Mouse (Mus musculus): ENCODE data around the gene Stpg2.
"Not testable (repeated sequence)": the region's sequence is repeated elsewhere in the genome, so short reads cannot be mapped to it uniquely, and the experiment has no call there.

The Stpg2 gene

DNA sequence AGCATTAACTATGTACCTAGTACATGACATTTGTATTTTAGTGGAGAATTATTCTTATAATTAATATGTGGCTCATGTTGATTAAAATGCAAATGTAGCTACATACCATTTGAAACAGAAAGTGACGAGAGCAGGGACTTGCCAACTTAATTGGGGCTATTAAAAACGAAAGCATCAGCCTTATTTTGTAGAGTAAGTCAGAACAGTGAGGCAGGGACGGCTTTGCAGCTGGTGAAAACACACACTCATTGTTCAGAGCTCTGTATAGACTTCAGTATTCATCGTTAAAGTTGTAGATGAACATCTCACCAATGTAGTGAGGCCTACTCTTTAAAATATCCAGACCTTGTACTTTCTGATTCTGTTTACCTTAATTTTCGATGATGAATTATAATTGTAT, 213.6 kb downstream of the Stpg2 start:
- no peak for DNase-seq (ENCODE audit: low spot score in 2 of 2)

DNA sequence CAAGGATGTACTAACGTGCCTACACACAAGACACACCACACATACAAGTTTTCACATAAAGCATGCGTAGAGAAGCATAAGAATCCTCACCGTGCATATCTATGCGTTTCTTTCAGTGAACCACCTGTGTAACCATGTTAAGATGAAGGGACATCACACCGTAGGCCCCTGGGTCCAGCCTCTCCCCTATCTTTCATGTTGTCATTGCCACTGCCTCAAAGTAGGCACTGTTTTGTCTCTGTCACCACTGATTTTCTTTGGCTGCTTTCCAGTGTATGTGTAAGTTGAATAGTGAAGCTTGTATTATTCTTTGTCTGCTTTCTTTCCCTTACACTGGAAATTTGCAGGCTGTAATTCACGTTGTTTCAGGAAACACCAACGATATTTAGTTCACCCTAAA, 236.7 kb downstream of the Stpg2 start:
- no peak for DNase-seq (ENCODE audit: low spot score in 2 of 2)

DNA sequence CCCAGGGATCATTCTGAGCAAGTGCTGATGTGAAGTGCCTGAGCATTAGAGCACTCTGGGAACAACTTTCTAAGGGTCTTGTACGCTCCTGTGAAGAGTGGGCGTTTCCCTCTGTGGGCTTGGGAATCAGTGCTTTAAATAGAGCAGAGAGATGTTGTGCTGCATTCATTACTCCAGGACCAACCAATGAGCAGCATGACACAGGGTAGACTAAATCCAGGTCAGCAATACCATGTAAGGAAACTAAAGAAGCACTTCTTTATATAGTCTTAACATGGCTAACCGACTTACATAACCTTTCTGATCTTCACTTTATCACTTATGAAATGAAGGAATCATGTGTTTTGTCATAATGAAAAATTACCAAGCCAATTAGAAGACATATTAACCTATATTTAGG, 290.4 kb downstream of the Stpg2 start:
- no peak for DNase-seq (ENCODE audit: low spot score in 2 of 2)

DNA sequence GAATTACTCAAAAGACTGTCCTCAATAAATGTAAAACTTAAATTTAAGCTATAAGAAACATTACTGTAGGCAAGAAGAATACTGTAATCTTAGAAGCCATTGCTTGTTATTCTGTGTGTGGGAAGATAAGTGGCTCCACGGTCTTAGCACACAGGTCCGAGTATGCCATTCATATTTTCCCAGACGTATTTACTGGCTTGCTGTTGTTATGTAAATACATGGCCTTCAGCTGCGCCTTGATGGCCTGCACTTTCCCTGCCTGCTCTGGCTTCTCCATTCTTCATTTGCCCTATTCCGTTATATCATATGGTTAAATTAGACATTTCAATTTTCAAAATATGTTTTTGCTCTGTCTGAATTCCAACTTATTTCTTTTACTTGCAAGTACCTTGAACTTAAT, 296.7 kb downstream of the Stpg2 start:
- DNase-seq (ENCODE audit: low spot score in 2 of 2): no peak

DNA sequence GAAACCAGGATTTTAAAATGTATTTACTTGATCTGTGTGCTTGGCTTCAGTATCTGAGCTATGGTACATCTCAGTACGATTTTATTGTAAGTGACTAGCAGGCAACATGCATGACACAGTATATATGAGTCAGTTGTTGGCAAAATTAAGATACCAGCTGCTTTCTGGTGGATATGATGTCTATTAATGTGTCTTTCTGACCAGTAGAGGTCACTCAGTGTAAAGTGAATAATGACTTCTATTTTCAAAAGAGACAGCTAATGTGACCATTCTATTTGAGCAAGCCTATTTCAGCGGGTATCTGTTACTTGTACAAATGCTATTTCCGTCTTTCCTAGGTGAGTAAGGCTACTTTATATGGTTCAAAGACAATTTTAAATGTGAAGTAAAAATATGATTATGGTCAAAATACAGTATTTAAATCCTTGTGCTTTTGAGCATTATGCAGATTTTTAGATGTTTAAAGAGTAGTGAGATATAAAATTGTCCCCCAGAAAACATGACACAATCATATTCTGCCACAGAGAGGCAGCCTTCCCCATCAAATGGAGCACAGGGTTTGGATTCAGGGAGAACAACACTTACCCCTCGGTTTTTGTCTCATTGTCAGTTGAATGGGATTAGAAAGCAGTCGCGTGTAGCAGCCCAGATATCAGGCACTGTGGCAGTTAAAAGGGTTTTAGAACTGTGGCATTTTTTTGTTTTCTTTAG, 303.9 kb downstream of the Stpg2 start:
- no peak for DNase-seq (ENCODE audit: low spot score in 2 of 2)

DNA sequence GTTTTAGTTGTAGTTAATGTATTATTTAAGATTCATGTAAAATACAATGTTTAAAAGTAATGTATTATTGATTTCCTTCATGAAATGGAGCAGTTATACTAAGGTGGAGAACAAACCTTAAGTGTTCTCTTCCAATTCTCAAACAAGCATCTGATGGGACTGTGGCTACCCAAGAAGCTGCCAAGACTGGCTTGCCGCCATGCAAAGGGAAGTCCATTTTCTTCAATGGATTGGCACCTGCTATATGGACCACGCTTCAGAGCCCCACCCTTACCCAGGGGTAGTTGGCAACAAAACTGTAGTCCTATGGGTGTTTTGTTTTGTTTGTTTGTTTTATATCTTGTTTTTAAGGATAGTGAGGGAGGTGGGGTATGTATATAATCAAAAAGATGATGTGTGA, 373.0 kb downstream of the Stpg2 start:
- no peak for DNase-seq (ENCODE audit: low spot score in 2 of 2)

DNA sequence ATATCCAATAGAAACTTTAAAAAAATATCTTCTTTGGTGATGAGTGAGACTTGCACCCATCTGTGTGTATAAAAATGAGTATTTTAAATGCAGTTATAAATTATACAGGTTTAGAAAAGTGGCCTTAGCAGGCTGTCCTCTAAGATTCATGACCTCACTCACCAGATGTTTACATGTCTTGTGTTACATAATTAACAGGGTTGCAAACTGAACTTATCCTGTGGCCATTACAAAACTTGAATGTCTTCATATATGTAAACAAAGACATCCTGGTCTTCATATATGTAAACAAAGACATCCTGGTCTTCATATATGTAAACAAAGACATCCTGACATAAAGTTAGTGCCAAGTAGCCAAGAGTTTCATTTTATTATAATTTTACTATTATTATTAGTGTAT, 375.8 kb downstream of the Stpg2 start:
- DNase-seq (ENCODE audit: low spot score in 2 of 2): no peak

DNA sequence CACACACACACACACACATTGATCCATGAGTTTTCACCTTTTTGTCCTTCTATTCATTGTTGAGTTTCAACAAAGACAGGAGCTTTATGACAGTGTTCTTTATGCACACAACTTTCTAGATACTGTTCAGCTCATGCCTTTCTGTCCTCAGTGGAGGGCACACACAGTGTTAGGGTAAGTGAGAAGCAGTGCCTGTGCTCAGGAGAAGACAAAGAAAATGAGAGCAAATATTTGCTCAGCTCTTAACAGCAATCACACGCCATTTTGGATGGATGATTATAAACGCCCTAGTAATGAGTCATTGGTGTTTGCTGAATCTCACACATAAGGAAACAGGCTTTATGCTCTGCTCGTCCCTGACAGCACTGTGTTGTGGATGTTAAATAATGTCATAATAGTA, 394.0 kb downstream of the Stpg2 start:
- DNase-seq (ENCODE audit: low spot score in 2 of 2): no peak

DNA sequence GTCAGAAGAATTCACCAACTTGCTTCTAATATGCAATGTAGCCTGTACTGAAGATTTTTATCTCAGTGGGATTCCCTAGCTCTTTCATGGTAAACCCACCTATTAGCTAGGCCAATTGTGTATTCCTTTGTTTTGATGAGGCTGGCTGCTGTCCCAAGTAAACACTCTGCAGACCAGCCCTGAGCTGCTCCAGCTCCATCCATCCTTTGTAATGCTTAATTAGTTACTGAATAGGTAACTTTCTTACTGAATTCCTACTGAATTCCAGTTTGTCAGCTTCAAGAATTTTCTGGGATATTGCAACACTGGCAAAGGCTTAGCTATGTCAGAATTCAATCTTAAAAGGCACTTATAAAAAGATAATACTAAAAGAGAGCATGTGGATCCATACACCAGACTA, 402.8 kb downstream of the Stpg2 start:
- DNase-seq (ENCODE audit: low spot score in 2 of 2): not testable (repeated sequence)

DNA sequence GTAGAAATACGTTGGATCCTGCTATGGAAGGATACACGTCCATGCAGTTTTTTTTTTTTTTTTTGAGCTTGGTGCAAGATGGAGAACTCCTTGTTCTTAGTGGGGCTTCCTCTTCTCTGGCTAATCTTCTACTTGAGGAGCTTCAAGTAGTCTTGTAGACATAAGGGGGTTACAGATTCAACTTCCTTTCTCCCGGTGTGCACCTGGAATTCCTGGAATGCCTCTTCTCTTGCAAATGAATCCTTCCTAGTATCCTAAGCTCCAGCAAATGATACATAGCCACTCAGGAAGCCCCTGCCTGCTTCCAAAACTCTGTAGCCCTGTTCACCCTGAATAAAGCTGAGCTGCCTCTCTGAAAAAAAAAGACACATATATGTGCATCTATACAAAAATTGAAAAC, 409.1 kb downstream of the Stpg2 start:
- no peak for DNase-seq (ENCODE audit: low spot score in 2 of 2)

DNA sequence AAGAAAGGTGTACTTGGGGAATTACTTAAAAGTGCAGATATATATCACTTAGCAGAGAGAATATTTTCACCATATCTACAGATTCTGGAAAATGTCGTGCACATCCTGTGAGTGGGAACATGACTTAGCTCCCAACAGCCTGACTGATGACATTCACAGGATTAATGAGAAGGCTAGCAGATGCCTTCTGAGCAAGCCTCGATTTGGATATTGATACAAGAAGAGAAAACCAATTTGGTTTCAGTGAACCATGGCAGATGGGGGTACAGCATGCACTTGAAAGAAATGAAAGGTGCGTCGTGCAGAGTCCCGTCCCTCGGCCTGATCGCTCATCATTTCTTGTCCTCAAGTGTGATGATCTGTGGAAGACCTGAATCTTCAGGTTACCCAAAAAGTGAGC, 410.3 kb downstream of the Stpg2 start:
- no peak for DNase-seq (ENCODE audit: low spot score in 2 of 2)

DNA sequence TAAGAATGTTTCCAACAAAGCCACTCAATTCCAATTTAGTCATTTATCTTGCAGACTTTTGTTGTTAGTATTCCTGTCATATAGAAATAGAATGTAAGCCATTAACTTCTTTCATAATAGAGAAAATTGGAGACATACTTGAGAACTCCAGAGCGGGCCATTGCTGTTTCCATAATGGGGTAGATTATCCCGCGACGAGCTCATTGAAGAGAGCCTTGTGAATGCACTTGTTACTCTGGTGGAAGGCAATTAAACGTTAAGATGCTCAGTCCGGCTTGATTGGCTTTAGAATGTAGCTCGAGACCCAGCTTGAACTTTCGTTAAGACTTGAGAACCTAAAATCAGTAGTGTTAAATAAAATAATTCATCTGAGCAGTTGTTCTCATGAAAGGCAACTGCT, 432.4 kb downstream of the Stpg2 start:
- DNase-seq (ENCODE audit: low spot score in 2 of 2): no peak

DNA sequence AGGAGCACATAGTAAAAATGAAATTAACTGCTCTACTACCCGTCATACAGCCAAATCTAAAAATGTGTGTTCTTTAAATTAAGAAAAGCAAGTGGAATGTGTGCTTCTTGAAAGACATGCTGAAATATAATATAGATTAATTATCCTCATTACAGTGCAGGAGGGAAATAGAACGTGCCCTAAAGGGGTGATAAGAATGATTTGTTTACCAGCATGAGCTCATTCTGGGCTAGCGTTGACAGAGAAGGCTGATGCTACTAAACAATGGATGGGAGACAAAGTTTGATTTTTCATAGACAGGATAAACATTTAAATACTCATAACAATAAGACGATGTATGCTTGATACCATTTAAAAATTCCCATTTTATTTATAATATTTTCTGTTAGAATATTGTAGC, 446.0 kb downstream of the Stpg2 start:
- DNase-seq (ENCODE audit: low spot score in 2 of 2): no peak

DNA sequence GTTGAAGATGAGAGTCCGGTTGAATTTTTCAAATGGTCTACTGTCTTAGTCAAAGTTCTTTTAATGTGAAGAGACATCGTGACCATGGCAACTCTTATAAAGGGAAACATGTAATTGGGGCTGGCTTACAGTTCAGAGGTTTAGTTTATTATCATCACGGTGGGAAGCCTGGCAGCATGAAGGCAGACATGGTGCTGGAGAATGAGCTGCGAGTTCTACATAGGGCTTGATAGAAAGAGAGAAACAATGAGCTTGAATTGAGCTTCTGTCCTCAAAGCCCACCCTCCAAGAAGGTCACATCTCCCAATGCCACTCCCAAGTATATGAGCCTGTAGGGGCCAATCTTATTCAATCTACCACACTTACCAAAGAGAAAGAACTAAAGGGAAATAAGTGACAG, 453.9 kb downstream of the Stpg2 start:
- no peak for DNase-seq (ENCODE audit: low spot score in 2 of 2)

DNA sequence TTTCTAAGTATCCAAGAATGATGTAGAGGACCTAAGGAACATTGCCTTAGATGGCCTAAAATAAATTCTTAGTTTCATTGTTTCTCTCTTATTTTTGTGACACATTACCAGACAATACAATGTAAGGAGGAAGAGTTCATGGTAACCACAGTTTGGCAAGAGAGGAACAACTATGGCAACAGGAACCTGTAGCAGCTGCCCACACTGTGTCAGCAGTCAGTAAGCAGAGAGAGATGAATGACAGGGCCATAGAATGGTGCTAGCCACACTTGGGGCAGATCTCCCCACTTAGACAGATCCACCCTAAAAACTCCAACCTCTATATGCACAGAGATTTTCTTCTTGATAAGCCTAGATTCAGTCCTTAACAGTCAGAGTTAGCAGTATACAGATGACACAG, 456.7 kb downstream of the Stpg2 start:
- DNase-seq (ENCODE audit: low spot score in 2 of 2): no peak

DNA sequence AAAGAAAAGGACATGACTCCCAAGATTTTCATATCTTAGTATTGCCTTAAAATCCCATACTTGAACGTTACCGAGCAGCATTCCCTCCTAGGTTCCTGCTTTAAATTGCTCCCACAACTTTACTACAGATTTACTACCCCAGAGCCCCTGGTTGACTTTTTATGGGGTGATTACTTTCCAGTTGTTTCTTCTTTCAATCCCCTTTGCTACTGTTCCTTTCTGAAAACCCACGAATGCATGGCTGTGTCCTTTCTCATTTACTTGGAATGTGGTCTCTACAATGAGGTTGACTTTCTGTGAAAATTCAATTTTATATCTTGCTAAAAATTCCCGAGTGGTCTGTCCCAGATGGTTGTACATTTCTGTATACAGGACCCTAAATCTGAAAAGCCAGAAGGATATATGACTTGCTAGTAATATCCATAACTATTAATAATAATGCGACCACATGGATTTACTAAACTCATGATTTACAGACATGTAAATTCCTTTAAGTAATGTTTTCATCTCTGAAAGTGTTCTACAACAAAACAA, 458.3 kb downstream of the Stpg2 start:
- no peak for DNase-seq (ENCODE audit: low spot score in 2 of 2)

DNA sequence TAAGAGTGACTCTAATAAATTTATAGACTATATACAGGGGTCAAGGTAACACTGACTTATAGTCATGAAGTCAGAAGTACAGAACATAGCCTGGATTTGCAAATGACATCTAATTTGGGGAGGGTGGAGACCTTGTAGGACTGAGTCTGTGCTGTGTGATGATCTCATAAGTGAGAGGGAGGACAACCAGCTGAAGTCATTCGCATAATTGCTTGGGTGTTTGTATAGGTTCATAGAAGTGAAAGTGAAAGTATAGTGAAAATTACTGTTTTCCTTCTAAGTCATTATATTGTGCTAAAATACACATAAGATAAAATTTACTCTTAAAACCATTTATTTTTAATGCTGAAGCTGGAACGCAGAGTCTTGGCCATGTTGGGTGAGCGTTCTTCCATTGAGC, 459.6 kb downstream of the Stpg2 start:
- no peak for DNase-seq (ENCODE audit: low spot score in 2 of 2)

DNA sequence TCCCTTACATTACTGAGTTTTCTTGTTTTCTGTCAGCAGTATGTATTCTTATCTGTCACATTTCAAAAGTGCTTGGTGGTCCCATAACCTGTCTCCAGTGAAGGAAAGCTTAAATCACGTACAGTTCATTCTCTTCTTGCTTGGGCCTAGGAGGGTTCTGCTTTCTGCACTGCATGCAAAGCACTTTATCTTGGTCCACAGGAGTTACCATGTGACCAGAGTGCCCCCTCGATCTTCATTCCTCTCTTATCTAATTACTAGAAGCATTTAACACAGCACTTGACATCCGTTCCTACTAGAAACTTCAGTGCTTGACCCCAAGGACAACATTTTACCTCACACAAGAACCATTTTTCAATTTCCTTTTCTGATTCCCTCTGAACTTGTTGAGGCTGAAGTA, 470.7 kb downstream of the Stpg2 start:
- DNase-seq (ENCODE audit: low spot score in 2 of 2): no peak

DNA sequence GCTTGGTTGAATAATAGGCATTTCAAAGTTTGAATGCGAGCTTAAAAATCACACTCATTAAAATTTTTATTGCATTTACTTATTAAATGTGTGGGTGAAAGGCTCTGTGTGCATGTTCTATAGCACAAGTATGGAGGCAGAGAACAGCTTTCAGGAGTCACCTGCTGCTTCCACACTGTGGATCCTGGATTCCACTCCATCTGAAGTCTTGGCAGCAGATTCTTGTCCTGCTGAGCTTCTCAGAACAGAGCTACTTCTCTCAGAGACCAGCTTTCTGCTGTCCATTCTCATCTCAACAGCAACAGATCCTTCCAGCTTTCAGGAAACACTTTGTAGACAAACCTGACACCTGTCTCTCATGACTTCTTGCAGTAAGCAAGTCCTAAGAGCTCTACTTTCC, 471.2 kb downstream of the Stpg2 start:
- no peak for DNase-seq (ENCODE audit: low spot score in 2 of 2)

DNA sequence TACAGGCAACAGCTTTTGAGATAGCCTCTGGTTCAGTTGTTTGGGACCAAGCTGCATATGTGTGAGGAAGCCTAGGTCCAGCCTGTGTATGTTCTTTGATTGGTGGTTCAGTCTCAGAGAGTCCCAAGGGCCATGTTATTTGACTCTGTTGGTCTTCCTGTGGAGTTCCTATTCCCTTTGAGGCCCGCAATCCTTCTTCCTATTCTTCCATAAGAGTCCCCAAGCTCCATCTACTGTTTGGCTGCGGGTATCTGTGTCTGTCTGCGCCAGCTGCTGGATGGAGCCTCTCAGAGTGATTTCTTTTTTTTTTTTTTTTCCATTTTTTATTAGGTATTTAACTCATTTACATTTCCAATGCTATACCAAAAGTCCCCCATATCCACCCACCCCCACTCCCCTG, 498.7 kb downstream of the Stpg2 start:
- not testable (repeated sequence) for DNase-seq (ENCODE audit: low spot score in 2 of 2)

DNA sequence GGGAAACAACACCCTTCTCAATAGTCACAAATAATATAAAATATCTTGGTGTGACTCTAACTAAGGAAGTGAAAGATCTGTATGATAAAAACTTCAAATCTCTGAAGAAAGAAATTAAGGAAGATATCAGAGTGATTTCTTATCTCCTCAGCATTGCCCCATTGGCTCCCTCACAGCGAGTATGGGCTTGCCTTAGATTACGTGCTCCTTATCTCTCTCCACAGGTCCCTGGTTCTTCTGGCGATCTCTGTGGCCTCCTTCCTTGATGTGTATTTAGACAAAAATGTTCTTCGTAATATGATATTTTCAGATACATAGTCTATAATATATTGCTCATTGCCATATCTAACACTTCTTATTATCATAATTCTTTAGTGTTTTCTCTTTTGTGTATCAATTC, 501.9 kb downstream of the Stpg2 start:
- not testable (repeated sequence) for DNase-seq (ENCODE audit: low spot score in 2 of 2)

DNA sequence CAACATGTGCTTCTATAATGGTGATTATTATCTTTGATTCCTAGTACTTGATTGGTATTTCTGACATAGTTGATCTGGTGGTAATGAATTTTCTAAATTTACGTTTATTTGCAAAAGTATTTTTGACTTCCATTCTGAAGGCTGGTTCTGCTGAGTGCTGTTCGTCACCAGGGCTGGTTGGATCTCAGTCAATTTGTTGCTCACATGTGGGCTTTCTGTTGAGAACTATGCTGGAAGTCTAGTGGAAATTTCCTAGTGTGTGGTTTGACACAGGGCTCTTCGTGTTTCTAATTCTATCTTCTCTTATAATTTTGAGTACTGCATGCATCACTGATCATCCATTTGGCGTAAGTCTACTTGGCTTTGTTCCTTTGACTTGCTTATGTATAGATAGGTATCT, 504.3 kb downstream of the Stpg2 start:
- DNase-seq (ENCODE audit: low spot score in 2 of 2): no peak

DNA sequence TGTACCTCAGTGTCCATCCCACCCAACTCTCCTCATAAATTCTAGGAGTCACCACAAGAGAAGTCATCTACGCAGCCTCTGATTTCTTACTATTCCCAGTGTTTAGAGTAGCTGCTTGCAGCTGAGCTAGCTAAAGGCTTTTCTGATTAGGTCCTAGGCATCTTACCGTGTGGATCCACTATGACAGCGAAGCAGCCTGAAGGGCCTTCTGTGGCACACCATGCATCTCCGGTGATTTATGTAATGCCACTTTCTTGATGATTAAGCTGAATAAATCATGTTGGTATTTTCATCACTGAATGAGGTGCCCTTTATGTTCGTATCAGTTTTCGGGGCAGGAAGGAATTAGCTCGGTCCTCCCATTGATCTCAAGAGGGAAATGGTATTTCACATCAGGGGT, 523.3 kb downstream of the Stpg2 start:
- DNase-seq (ENCODE audit: low spot score in 2 of 2): no peak

DNA sequence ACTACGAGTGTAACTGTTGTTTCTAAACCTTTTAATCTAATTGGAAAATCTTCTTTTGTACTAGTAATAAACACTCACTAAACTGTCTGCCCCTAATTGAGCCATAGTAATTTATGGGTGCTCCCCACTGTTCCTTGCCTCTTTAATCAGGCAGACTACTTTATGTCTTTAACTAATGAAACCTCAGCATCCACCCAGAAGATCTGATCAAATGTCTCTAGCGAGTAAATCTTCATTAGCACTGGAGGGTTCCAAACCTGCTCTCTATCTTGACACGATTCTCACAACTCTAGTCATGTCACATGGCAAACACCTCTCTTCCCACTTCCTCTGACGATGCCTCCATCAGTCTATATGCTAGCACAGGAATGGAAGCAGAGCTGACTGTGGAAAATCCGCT, 523.8 kb downstream of the Stpg2 start:
- DNase-seq (ENCODE audit: low spot score in 2 of 2): no peak

All from thymus, postnatal 10 days (tissue).